ENCODE assay signal across 15 mouse cellular contexts in the genomic region with DNA sequence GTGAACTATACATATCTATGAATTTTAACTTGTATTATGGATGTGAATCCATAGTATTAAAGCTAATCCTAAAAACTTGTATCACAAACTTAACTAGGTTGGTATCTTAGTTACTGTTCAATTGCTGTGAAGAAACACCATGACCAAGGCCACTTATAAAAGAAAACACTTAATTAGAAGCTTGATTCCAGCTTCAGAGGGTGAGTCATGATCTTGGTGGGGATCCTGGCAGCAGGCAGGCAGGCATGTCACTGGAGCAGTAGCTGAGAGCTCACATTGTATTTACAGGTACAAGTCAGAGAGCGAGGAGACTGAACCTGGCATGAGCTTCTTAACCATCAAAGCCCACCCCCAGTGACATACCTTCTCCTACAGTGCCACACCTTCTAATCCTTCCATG.
"Had no signal": no experiment of that assay in that cellular context is flagged by ENCODE, and none has a peak within 500 bp of the region (broad histone marks: within the 10 kb centered on the region; RNA-seq: fewer than 3 reads in every experiment).

No protein-coding gene starts in this region.

- DNase-seq: retina, postnatal 1 day; right cerebral cortex, adult 18-20 months; right cerebral cortex, postnatal 14 days; right cerebral cortex, postnatal 25 days; right cerebral cortex, postnatal 4 days; spleen, adult 18-20 months; thymus, adult 18-20 months; thymus, adult 2 months; thymus, postnatal 14 days; thymus, postnatal 25 days; thymus, postnatal 36 days; thymus, postnatal 4 days had no signal

- H3K27me3 ChIP-seq: neural tube, embryonic 15.5 days; stomach, embryonic 15.5 days had no signal

- H3K36me3 ChIP-seq: neural tube, embryonic 15.5 days; stomach, embryonic 15.5 days had no signal

- H3K27ac ChIP-seq: neural tube, embryonic 15.5 days; stomach, embryonic 15.5 days; stomach, postnatal 0 days had no signal

- H3K4me3 ChIP-seq: neural tube, embryonic 15.5 days; stomach, embryonic 15.5 days had no signal

- H3K4me1 ChIP-seq: neural tube, embryonic 15.5 days; stomach, embryonic 15.5 days had no signal

- H3K9me3 ChIP-seq: neural tube, embryonic 15.5 days; stomach, embryonic 15.5 days had no signal

- H3K9ac ChIP-seq: neural tube, embryonic 15.5 days; stomach, embryonic 15.5 days had no signal

- H3K4me2 ChIP-seq: neural tube, embryonic 15.5 days; stomach, embryonic 15.5 days had no signal
